Mouse (Mus musculus) pancreas, adult 10 weeks (tissue): Measurements from ENCODE around the gene Adam10. TPM values are rescaled to one million over a fixed set of nuclear protein-coding genes. Genes with fewer than 3 reads are reported as not detected.

ENCODE experiments used
- polyA plus RNA-seq: library from polyadenylated mRNA; stranded (reverse); fragments of 350-450 nt; fragmentation: Illumina TruSeq; extraction: RNeasy Lipid Tissue Mini Kit (QIAGEN cat#74804); gene quantifications from one replicate; pipeline ENCODE4 v1.2.3, GENCODE M21; 2015; ENCODE audit warnings: low read depth, low replicate concordance; ENCODE audit not compliant: insufficient read depth

The Adam10 gene
- 13.1 TPM for polyA plus RNA-seq

DNA sequence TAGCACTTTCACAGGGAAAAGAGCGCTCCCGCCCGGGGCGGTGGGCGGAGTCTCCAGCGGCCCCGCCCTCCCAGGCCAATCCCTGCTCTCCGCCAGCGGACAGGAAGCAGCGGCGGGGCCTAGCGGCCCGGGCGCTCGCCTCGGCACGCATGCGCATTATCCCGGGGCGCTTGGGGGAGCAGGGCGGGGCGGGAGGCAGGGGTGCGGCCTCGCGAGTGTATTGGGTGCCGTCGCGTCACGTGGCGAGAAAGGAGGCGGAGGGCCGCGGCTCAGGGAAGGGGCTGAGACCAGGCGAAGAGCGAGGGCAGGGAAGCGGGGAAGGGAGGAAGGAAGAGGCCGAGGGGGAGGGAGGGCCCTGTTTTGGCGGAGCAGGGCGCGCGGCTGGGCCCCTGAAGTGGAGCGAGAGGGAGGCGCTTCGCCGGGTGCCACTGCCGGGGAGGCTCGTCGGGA lies at the start of gene Adam10:
Gene Adam10 (plus strand): TSS at position 316 of the 450 bp plus-strand sequence.

DNA sequence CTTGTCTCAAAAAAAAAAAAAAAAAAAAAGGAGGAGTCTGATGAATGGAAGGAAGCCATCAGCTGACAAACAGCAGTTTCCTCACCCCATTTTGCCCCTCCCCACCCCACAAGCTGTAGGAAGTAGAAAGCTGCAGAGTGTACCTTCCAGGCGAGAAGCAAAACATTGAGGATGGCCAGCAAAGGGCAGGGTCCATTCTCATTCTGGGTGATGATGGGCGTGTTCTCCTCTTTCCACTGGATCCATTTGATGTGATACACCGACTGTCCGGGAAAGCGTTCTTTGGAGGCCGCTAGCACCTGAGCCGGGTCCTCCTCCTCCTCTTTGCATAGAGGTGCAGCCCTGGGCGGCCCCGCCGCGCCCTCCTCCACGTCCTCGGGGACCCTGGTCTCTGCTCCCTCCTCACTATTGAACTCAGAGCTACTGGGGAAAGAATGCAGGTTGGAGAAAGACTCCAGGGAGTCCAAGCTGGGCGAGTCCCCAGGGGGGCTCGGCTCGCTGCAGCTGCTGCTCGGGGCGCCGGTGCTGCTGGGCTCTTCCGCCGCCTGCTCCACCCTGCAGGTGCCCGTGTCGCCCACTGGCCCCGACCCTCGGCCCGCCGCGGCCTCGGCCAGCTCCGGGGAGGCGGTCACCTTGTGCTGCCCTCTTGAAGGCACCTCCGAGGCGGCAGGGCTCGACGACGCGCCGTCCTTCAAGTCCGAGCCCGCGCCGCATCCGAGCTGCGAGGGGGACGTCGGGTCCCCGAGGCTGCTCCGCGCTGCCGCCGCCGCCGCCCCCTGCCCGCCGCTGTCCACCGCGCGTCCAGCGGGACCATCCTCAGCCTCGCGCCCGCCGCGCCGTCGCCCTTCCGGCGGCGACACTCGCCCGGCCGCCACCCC lies 22.4 kb upstream of the Adam10 start, which contains the start of gene Gm10642:
Gene Gm10642 (plus strand): TSS at position 122 of the 878 bp plus-strand sequence.

DNA sequence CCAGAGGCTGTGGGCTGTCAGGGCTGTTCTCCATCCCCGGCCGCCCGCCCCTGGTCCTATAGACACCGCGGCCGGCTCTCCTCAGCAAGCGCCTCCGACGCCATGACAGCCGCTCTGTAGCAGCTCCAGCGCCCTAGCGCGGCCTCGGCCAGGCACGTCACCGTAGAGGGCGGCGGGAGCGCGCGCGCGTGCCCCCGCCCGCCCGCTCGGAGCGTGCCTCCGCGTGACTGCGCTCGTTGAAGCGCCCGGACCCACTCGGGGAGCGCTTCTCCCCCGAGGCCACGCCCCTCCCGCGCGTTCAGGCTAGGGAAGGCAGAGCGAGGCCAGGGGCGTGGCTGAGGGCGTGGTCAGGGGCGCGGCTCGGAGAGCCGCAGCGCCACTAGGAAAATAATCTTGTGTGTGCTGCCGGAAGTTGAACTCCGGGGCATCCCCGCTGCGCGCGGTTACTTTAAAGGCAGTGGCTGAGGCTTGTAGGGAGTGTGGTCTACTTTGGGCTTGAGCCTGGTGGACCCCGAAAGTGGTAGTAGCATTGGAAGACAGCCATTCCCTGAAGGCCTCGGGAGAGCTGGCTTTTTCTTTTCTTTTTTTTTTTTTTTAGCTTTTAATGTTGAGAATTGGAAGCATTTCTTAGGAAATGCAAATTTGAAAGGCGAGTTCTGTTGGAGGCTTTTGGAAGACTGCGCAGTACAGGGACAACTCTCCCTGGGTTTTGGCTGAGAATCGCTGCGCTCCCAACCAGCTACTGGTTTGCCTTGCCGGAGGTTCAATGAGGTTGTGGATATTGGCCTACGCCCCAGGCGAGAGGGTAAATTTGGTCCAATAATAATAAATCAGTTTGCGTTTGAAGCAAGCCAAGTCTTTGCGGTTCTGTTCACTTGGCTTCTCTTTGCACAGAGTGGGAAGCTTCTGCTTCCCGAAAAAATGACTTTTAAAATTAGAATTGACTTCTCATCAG lies 21.5 kb upstream of the Adam10 start, which contains the start of gene Mindy2:
Gene Mindy2 (minus strand): TSS at position 162 of the 955 bp plus-strand sequence.

Other genes starting within 250 kb of the Adam10 start
- 4.1 TPM for gene Rnf111, start 175.3 kb upstream of the Adam10 start, polyA plus RNA-seq
- gene Sltm, start 136.2 kb upstream of the Adam10 start, polyA plus RNA-seq, result 17.8 TPM
- gene Gm10642, start 22.7 kb upstream of the Adam10 start, polyA plus RNA-seq, result not detected
- gene Mindy2, start 21.8 kb upstream of the Adam10 start, polyA plus RNA-seq, result 2.9 TPM